Mouse (Mus musculus) cerebellum, adult 11 months (tissue): ENCODE results near the gene C330007P06Rik.
"Not testable (repeated sequence)": the region's sequence is repeated elsewhere in the genome, so short reads cannot be mapped to it uniquely, and the experiment has no call there.

Experiments used
- DNase-seq: peaks from one replicate; pipeline ENCODE4 v3.0.0; 2022

C330007P06Rik gene

DNA sequence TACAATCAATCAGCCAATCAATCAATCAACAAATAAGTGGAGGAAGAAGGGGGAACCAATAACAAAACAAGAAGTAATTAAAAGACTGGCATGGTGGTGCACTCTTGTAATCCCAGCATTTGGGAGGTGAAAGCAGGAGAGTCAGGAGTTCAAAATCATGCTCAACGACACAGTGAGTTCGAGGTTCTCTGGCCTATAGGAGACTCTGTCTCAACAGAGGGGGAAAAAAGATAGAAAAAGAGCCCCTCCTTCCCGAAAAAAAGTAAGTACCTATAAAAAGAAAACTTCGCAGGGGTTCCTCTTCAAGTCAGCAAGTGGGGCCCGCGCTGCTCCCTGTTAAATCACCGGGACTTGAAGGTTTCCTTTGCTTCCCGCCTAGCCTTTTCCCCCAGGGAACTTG, at the start of gene C330007P06Rik, which contains the start of gene Ube2a:
C330007P06Rik (minus strand) TSS at position 347 of the 400 bp plus-strand sequence.
Ube2a (plus strand) TSS at position 136 of the 400 bp plus-strand sequence.
- no peak for DNase-seq

DNA sequence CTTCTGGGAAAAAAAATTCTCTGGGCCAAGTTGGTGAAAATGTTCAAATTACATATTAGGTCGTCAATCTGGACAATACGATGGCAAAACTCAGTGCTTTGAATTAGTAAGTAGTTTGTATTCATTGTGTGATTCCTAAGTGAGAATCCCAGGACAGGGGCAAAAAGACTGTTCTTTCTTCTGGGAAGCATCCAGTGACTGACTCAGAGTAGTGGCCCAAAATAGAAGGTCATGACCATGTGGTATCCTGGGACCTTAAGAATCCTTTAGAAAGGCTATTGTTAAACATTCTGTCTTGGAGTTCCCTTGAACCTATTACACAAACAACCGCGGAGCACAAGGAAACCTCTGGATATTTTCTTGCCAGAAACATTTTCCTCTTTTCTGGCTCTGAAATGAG, 47.4 kb upstream of the C330007P06Rik start:
- no peak for DNase-seq

DNA sequence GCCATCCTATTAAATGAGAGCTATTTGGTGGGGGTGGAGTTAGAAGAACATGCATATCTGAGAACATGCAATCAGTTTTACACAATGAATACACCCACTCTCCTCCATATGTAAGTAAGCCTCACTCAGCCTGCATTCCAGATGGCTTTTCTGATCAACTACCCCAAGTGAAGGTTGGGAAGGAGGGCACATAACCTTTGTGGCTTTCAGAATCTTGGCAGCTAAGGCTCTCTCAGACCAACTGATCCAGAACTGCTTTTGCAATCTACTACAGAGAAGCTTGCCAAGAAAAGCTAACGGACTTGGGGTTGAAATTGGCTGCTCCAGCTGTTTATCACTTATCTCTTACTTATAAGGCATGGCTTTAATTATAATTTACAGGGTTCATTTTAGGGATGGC, 43.8 kb upstream of the C330007P06Rik start:
- DNase-seq: no peak

DNA sequence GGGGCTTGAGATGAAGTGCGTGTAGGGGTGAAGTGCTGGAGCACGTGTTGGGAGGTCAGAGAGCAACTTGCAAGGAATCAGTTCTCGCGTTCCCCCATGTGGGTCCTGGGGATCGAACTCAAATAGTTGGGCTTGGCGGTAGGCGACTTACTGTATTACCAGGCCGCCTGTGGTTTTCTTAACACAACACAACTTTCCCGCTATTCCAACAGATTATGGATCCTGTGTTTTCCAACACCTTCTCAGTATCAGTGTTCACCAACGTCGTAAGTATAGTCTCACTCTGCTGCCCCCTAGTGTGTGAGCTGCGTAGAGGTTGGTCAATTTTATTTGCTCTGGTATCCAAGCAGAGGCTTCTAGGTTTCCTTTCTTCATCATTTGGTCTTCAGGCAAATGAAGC, 37.4 kb upstream of the C330007P06Rik start:
- DNase-seq: peak; percentile 26

DNA sequence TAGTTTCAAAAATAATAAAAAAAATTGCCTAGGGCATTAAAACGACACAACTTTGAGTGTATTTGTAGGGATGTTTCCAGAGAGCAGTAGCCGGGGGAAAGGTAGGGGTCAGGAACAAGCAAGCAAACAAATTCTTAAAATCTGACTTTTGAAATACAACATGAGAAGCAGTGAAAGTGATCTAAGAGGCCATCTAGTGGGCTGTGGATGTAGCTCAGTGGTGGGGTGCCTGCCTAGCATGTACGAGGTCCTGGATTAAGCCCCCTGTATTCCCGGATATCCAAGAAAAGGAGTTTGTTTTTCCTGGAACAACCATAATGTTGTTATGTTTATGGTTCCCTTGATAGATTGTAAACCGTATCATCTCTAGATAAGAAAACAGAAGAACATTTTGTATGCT, 32.6 kb upstream of the C330007P06Rik start:
- no peak for DNase-seq

DNA sequence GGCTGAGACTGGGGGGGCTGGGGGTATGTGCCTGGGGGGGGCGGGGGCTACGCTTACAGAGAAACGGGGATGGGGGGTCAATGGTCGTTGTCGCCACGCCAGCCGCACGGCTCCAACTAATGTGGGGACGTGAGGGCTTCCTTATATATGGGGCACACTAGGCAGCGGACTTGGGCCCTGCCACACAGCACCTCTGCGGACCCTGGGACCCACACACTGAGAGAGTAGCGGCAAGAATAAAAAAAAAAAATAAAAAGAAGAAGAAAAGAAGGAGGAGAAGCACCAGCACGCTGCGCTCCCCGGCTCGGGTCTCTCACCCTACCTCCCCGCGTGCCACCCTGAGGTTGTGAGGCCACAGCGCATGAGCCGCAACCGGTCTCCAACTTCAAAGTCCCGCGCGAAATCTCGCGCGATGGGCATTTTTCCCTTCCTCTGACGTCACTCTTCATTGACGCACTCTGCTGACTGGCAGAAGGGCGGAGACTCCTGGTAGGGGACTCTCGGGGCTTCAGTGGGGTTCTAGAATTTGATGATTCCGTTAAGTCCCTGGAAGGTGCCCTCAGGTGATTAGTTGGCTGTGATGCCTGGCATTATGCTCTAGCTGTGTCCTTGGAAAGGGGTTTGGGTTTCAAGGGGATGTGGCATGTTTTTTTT, 29.3 kb upstream of the C330007P06Rik start:
- DNase-seq: peak; percentile 89

DNA sequence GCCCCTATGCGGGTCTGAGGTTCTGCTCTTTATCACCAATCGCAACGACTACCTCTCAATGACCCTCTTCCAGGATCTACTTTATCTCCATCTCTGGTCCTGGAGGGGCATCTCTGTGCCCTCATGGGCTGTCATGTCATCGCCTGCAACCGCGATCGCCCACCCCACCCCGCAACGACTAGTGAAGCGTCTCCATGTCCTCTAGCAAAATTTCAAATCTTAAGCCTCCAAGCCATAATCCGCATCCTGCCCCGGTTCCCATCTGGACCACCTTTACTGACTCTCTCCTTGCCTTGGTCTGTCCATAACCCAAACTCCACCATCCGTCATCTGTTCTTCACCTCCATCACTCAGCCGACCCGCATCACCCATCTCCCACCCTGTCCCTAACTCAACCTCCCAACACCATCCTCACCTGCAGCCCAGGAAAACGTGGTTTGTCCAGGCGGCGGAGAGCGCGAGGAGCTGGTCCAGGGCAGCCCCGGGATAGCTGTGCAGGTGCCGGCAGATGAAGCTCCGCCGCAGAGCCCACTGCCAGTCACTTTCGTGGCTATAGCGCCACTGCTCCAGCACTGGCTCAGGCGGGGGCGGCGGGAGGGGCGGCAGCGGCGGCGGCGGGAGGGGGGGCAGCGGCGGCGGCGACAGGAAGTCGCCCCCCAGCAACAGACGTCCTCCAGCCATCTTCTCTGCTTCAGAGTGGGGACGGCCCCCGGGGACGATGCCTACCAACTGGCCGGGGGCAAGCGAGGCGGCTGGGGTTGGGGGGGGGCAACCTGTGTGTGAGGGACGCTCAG, 28.6 kb upstream of the C330007P06Rik start, which contains the start of gene Nkrf:
Nkrf (minus strand) TSS at position 579 of the 794 bp plus-strand sequence.
- DNase-seq: peak; percentile 36

DNA sequence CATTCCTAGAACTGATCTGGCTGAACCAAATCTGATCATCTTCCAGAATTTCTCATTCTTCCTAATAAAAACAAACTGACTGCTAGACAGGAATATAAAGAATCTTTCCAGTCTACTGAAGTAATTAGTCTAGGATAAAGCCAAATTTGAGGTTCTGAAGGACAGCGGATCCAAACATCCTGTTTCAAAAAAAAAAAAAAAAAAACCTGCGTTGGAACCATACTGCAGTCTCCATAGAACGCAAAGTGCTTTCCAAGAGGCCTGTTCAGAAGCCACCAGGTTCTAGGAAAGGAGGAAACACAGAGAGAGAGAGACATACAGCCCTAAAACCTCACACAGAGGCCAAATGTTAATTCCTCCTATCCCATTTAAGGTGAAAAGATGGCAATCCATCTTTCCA, 27.7 kb upstream of the C330007P06Rik start:
- DNase-seq: no peak

DNA sequence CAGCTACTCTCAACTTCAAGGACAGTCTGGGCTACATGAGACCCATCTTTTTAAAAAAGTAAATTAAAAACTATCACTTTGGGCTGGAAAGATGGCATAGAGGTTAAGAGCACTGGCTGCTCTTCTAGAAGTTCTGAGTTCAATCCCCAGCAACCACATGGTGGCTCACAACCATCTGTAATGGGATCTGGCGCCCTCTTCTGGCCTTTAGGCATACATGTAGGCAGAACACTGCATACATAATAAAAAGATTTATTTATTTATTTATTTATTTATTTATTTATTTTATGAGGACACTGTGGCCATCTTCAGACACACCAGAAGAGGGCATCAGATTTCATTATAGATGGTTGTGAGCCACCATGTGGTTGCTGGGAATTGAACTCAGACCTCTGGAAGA, 25.0 kb upstream of the C330007P06Rik start:
- not testable (repeated sequence) for DNase-seq

DNA sequence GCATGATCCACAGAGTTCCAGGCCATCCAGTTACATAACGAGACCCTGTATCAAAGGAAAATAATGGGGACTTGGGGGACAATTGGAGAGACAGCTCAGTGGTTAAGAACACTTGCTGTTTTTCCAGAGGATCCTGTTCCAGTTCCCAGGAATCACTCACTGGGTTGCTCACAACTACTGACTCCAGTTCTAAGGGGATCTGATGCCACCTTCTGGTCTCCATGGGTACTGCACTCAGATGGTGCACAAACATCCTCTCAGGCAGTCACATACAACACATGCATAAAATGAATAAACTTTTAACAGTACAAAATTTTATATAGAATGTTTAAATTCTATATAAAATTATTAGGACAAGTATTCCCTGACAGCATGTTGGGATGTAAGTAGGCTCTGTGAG, 10.8 kb upstream of the C330007P06Rik start:
- DNase-seq: no peak

DNA sequence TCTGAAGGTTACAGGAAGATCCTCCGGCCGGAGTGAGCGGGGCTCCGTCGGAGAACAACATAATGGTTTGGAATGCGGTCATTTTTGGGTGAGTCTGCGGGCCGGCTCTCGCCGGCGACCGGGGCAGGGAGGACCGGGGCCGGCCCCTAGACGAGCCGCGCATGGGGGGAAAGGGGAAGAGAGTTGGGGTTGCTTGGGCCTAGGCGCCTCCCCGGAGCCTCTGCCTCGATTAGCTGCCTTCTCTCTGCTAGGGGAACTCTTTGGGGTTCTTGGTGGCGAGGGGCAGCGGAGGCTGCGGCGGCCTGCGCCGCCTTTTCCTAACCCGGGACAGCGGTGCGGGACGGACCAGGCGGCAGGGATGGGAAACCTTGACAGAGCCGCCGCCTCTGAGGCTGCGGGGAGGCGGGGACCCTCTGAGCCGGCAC, 805 bp upstream of the C330007P06Rik start:
- no peak for DNase-seq

DNA sequence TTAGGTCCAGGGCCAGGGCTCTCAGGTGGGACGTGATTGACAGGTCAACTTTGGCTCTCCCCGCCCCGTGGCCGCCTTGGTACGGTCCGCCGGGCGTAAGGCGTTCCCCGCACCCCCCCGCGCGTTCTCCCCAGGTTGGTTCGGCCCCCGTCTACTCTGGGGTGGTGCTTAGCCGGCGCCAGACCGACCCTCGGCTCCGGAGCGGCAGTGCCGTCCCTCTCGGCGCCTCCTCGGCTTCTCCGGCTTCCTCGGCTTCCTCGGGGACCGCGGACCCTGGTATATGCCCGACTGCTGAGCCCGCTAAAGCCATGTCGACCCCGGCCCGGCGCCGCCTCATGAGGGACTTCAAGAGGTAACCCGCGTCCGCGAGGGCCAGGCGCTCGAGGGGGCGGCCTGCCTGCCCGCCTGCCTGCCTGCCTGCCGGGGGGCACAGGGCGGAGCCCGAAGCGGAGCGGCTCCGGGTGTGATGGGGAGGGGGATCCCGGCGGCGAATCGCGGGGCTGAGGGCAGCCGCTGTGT, 326 bp upstream of the C330007P06Rik start:
- peak; percentile 83 for DNase-seq

DNA sequence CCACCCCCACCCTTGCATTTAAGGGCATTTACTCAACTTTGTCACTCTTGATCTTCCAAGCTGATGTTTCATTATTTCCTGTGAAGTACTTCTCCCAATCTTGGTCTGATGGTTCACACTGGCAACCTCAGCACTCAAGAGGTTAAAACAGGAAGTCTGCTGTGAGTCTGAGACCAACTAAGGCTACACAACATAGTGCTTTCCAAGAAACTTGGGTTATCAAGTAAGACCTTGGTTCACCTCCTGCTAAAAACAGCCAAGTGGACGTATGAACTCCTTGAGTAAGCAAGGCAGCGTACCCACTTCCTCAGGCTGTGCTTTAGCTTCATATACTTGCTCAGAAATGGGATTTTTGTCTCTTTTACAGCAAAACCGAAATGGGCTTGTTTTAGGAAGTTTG, 3.5 kb downstream of the C330007P06Rik start:
- no peak for DNase-seq

DNA sequence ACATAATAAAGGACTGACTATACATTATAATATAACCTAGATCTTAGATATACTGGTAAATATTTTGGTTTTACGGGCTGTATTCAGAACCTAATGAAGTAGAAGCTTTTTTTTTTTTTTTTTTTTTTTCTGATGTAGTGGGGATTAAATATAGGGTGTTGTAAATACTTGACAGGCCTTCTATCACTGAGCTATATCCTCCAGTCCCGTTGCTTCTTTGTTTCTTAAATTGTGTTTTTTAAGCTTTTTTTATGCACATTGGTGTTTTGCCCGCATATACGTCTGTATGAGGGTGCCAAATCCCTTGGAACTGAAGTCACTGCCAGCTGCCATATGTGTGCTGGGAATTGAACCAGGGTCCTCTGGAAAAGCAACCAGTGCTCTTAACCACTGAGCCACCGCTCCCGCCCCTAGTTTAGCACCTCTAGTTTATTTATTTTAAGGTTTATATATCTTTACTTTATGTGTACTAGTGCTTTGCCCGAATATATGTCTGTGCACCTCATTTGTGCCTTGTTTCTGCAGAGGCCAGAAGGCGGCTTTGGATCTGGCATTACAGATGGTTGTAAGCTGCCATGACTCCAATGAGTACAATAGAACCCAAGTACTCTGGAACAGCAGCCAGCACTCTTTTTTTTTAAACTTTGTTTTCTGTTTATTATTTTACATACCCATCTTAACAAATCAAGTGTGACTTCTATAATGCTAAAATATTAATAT, 9.1 kb downstream of the C330007P06Rik start:
- DNase-seq: no peak

DNA sequence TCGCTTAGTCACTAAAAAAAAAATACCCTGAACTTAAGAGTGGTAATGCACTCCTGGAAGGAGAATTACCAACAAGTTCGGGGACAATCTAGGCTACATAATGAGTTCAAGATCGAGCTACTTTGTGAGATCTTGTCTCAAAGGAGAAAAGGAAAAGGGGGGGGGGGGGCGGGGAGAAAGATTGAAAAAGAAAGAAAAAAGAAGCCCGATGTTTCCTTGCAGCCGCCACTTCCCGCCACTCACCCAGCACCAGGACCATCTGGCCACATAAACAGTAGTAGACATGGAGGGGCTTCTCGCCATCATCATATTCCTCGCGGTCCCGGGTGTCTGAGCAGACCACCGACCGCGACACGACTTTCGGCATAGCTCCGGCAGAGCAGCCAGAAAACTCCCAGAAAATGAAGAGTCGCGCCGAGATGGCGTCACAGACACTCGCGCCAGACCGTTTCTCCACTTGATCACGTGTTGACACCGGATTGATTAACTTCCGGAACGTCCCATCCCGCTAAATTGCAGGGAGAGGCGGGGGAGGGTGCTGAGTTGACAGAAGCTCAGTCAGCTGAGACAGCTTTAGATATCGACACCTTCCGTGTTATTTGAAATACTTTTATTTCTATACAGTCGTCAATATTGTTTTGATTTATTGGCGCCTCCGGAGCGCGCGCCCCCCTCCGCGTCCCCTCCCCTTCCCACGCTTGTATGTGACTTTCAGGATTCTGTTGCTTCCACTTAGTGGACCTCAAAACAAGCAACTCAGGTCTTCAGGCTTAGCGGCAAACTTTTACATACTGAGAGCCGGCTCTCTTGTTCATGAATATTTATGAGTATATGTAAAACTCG, 9.9 kb downstream of the C330007P06Rik start:
- DNase-seq: peak; percentile 70

DNA sequence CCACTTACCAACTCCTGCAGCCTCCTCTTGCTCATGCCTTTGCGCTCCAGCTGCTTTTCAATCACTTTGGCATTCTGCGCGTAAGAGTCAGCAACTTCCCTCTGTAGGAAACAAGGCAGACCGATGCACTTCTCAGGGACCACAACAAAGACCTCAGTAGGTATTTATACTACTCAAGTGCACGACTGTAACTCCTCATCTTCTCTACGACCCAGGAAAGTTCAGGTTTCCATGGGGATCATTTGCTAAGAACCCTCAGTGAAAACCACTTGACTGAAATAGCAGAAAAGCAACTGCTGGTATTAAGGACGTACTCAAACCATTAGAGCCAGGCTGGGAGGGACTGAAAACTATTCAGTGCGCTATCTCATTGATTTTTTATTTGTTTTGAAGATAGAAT, 21.3 kb downstream of the C330007P06Rik start:
- DNase-seq: no peak

DNA sequence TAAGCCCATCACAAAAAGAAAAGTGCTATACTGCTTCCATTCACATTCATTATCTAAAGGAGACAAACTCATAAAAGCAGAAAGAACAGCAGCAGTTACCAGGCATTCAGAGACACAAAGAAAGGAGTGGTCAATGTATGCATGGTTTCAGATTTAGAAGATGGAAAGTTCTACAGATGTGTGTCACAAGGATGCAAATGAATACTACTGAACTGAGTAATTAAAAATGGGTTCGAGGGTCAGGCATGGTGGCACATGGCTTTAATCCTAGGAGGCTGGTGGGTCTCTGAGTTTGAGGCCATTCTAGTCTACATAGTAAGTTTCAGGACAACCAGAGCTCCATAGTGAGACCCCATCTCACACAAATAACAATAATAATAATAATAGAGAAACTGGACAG, 26.8 kb downstream of the C330007P06Rik start:
- no peak for DNase-seq

DNA sequence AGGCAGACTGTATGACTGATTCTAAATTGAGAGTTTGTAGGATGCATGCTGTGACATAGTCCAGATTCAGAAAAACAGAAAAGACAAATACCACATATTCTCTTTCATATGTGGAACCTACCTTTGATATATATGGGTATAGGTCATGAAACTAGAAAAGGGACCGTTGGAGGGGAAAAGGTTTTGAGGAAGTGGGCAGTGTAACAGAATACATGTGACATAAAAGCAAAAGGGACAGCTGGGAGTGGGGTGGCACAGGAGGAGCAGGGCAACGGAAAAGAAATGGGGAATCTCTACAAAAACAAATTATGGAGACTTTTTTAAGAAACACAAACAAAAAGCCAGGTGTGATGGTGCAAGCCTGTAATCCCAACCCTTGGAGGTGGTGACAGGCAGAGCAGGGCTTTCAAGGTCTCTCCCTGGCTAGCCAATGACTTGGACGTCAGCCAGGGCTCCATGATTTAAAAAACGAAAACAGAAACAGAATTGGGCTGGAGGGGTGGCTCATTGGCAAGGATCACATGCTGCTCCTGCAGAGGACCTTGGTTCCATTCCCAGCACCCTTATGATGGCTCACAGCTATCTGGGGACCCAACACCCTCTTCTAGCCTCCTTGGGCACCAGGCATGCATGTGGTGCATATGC, 30.4 kb downstream of the C330007P06Rik start:
- DNase-seq: no peak

DNA sequence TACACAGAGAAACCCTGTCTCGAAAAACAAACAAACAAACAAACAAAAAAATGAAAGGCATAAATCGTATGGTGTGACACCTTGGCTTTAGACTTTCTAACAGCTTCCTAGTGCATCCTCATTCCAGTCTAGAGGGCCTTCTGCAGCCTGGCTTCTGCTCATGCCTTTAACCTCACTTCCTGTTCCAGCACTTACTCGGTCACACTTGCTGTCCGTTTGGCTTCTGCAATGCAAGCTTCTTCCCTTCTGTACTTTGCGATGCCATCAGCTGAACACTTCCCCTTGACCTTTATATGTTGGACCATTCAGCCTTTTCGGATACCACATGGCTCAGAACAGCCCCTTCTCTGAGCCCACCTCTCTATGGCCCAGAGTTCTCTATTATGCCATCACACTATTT, 32.2 kb downstream of the C330007P06Rik start:
- DNase-seq: no peak

DNA sequence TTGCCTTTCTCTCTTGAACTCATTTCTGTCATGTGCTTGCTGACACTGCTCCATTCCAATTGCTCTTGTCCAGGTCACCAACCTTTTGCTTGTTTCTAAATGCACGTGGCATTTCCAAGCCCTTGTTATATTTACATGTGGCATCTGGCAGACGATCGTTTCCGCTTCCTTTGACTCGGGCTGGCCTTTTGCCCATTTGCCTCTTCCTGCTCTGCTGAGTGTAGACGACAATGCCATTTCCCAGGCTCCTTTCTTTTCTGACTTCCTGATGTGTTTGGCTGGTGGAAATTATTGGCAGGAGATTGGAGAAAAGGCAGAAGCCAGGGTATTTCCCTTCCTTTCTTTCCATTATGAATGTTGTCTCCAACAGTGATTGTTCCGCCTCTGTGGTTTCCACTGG, 34.5 kb downstream of the C330007P06Rik start:
- no peak for DNase-seq

DNA sequence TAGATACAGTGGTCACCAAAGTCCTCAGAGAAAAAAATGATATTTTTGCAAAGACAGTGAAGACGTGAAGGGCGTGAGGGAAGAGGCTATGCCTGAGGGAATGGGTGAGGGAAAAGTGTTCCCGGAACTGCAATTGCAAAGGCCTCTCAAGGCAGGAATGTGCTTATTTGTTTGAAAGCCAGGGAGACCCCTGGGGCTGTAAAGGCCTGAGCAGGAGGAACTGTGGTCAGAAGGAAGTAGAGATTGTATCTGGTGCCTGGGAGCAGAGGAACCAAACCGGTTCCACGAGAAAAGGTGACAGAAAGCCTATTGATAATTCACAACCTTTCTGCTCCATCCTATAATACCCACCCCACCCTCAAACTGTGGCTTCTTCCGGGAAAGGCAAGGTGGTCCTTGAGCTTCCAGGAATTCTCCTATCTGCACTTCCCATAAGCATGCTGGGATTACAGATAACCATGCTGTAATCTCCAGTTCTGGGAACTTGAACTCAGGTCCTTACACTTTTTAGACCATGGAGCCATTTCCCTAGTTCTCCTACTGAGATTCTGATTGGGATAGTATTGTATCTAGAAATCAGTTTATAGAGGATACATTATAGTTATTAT, 36.7 kb downstream of the C330007P06Rik start:
- no peak for DNase-seq
